Comparison of ENCODE assay signal across 10 mouse cellular contexts in the genomic region with DNA sequence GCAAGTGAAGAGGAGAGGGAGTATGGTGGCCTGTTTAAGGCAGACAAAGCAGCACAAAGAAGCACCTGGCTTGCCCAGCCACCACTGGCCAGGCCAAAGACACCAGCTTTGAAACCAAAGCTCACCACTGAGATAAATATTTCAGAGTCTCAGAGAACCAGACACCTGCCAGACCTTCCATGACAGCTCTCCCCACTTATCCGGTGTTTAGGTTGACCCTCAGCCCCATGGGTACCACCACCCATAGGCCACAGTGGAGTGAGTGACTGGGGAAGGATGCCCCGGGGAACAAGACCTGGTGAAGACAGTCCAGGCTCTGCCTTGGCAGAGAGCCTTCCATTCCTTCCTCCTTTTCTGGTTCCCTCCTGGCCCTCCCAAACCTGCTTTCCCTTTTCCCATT. TPM values are rescaled to one million over a fixed set of nuclear protein-coding genes. Genes with fewer than 3 reads are reported as not detected.
DNase-seq lines count a peak whose midpoint lies in the region; ATAC-seq and TF ChIP-seq lines count a peak whose summit lies in the region.
"Had no signal": no experiment of that assay in that cellular context is flagged by ENCODE, and none has a peak within 500 bp of the region (broad histone marks: within the 10 kb centered on the region; RNA-seq: fewer than 3 reads in every experiment).

No protein-coding gene starts in this region.

- intact Hi-C loops in left cerebral cortex, adult 2 months (cut with DNase I), result no loop called here
- intact Hi-C loops in left cerebral cortex, postnatal 36 days (cut with DNase I), result no loop called here

- H3K9ac ChIP-seq in embryonic facial prominence, embryonic 14.5 days (ENCODE audit: low read depth, low read length), result no peak overlapping the region
- no peak overlapping the region; the same call in 1 of the 2 replicates for H3K9ac ChIP-seq in liver, embryonic 16.5 days (ENCODE audit: low read depth, low read length)

- WGBS in embryonic facial prominence, embryonic 14.5 days, result 62% methylated on average over 2 of the region's 2 CpGs
- WGBS in liver, embryonic 16.5 days (ENCODE audit: insufficient replicate concordance), result 67% methylated on average over 2 of the region's 2 CpGs

- H3K4me2 ChIP-seq in embryonic facial prominence, embryonic 14.5 days (ENCODE audit: low read depth, low read length), result peak overlapping the region; percentile 77
- H3K4me2 ChIP-seq in liver, embryonic 16.5 days (ENCODE audit: low read depth, low read length), result peak overlapping the region; percentile 92

- H3K4me1 ChIP-seq in embryonic facial prominence, embryonic 14.5 days (ENCODE audit: control insufficient read depth, insufficient read depth, low read length), result peaks cover 5% of the 10 kb centered on the region
- peaks cover 52% of the 10 kb centered on the region for H3K4me1 ChIP-seq in liver, embryonic 16.5 days (ENCODE audit: control insufficient read depth, low read depth, low read length)

- H3K27me3 ChIP-seq in embryonic facial prominence, embryonic 14.5 days (replicated peaks; ENCODE audit: control insufficient read depth, insufficient read depth, low read length), result no peaks in the 10 kb centered on the region
- H3K27me3 ChIP-seq in liver, embryonic 16.5 days (ENCODE audit: control insufficient read depth, insufficient read depth, low read depth, low read length), result no peaks in the 10 kb centered on the region

- H3K27ac ChIP-seq in left cerebral cortex, adult 2 months, result peak overlapping the region; percentile 7; the same call in 1 of the 2 replicates
- no peak overlapping the region for H3K27ac ChIP-seq in embryonic facial prominence, embryonic 14.5 days (replicated peaks; ENCODE audit: low read depth, low read length)
- peak overlapping the region; percentile 21; the same call in 1 of the 2 replicates for H3K27ac ChIP-seq in liver, embryonic 16.5 days (ENCODE audit: low read length)

- no peak for ATAC-seq in embryonic facial prominence, embryonic 14.5 days (ENCODE audit: low read depth)
- no peak for ATAC-seq in liver, embryonic 16.5 days (ENCODE audit: low read depth)

- H3K9me3 ChIP-seq in embryonic facial prominence, embryonic 14.5 days (ENCODE audit: control insufficient read depth, low read length), result no peaks in the 10 kb centered on the region
- H3K9me3 ChIP-seq in liver, embryonic 16.5 days (replicated peaks; ENCODE audit: control insufficient read depth, low read length), result no peaks in the 10 kb centered on the region

- no peak for TF ChIP-seq CTCF in left cerebral cortex, adult 2 months (IDR thresholded peaks at IDR 0.05)

- DNase-seq in cerebellum, adult 9-10 months, result peak; percentile 32
- DNase-seq in cerebellum, adult 11 months, result no peak
- DNase-seq in left cerebral cortex, adult 2 months (ENCODE audit: extremely low spot score in 1 of 2, low spot score in 2 of 2), result no peak
- DNase-seq in left cerebral cortex, postnatal 36 days (ENCODE audit: low spot score in 2 of 2), result no peak
- DNase-seq in embryonic facial prominence, embryonic 14.5 days (ENCODE audit: low spot score), result no peak
- no peak for DNase-seq in spleen, adult 12 weeks (ENCODE audit: low spot score)
- DNase-seq in frontal cortex, adult 2 months (ENCODE audit: extremely low spot score in 1 of 2, low spot score in 1 of 2), result no peak
- DNase-seq: thymus, adult 2 months had no signal

- H3K36me3 ChIP-seq in embryonic facial prominence, embryonic 14.5 days (ENCODE audit: control insufficient read depth, insufficient read depth, low read length), result no peaks in the 10 kb centered on the region
- no peaks in the 10 kb centered on the region; the same call in 1 of the 2 replicates for H3K36me3 ChIP-seq in liver, embryonic 16.5 days (ENCODE audit: control insufficient read depth, insufficient read depth)

- H3K4me3 ChIP-seq in left cerebral cortex, adult 2 months, result peak overlapping the region; percentile 22; the same call in 1 of the 2 replicates
- peak overlapping the region; percentile 74 for H3K4me3 ChIP-seq in embryonic facial prominence, embryonic 14.5 days (ENCODE audit: low read depth, low read length)
- H3K4me3 ChIP-seq in liver, embryonic 16.5 days (ENCODE audit: low read depth, low read length), result peak overlapping the region; percentile 86

RNA-seq across cellular contexts. Expression of a gene that starts 2.6 kb away (rescaled TPM):
- 10 to 100 TPM; 19.4 to 22.0 TPM for total RNA-seq in left cerebral cortex, adult 2 months (2021)
- 10 to 100 TPM; 21.5 to 26.4 TPM for total RNA-seq in left cerebral cortex, postnatal 36 days (2021)
- polyA plus RNA-seq in embryonic facial prominence, embryonic 14.5 days (2014; fragmentation: Nextera tagmentation; extraction: Ambion mirVana), result 35.4 and 35.6 TPM in 2 replicates
- 16.5 and 18.8 TPM in 2 replicates for polyA plus RNA-seq in liver, embryonic 16.5 days (2015; fragmentation: Nextera tagmentation; extraction: Ambion mirVana)
- 25.7 and 33.6 TPM in 2 replicates for polyA plus RNA-seq in frontal cortex, adult 2 months (2012; rRNA removed)

RNA-seq across cellular contexts. Expression of a gene that starts 18.1 kb away (rescaled TPM):
- 100 to 1,000 TPM; 155 to 164 TPM for total RNA-seq in left cerebral cortex, adult 2 months (2021)
- total RNA-seq in left cerebral cortex, postnatal 36 days (2021), result 100 to 1,000 TPM; 151 to 166 TPM
- 119 and 133 TPM in 2 replicates for polyA plus RNA-seq in embryonic facial prominence, embryonic 14.5 days (2014; fragmentation: Nextera tagmentation; extraction: Ambion mirVana)
- 34.0 and 37.5 TPM in 2 replicates for polyA plus RNA-seq in liver, embryonic 16.5 days (2015; fragmentation: Nextera tagmentation; extraction: Ambion mirVana)
- 110 and 135 TPM in 2 replicates for polyA plus RNA-seq in frontal cortex, adult 2 months (2012; rRNA removed)

RNA-seq across cellular contexts. Expression of a gene that starts 18.3 kb away (rescaled TPM):
- 100 to 1,000 TPM; 140 to 143 TPM for total RNA-seq in left cerebral cortex, adult 2 months (2021)
- total RNA-seq in left cerebral cortex, postnatal 36 days (2021), result 100 to 1,000 TPM; 139 to 143 TPM
- polyA plus RNA-seq in embryonic facial prominence, embryonic 14.5 days (2014; fragmentation: Nextera tagmentation; extraction: Ambion mirVana), result 214 and 224 TPM in 2 replicates
- 95.6 and 97.5 TPM in 2 replicates for polyA plus RNA-seq in liver, embryonic 16.5 days (2015; fragmentation: Nextera tagmentation; extraction: Ambion mirVana)
- polyA plus RNA-seq in frontal cortex, adult 2 months (2012; rRNA removed), result 182 and 184 TPM in 2 replicates

RNA-seq across cellular contexts. Expression of a gene that starts 24.5 kb away (rescaled TPM):
- total RNA-seq in left cerebral cortex, adult 2 months (2021), result not detected
- total RNA-seq in left cerebral cortex, postnatal 36 days (2021), result not detected
- 0.20 and 0.21 TPM in 2 replicates for polyA plus RNA-seq in embryonic facial prominence, embryonic 14.5 days (2014; fragmentation: Nextera tagmentation; extraction: Ambion mirVana)
- 0.36 and 0.39 TPM in 2 replicates for polyA plus RNA-seq in liver, embryonic 16.5 days (2015; fragmentation: Nextera tagmentation; extraction: Ambion mirVana)
- 0.14 TPM in 1 of 2 replicates, not detected in the other for polyA plus RNA-seq in frontal cortex, adult 2 months (2012; rRNA removed)
- total RNA-seq: left cerebral cortex, postnatal 25 days had no signal

RNA-seq across cellular contexts. Expression of a gene that starts 59.1 kb away (rescaled TPM):
- 1 to 10 TPM in 1 of 2 experiments, under 1 TPM in 1; 0.54 to 1.9 TPM for total RNA-seq in left cerebral cortex, adult 2 months (2021)
- 1 to 10 TPM; 1.3 TPM for total RNA-seq in left cerebral cortex, postnatal 36 days (2021)
- polyA plus RNA-seq in embryonic facial prominence, embryonic 14.5 days (2014; fragmentation: Nextera tagmentation; extraction: Ambion mirVana), result 0.43 and 0.95 TPM in 2 replicates
- polyA plus RNA-seq in liver, embryonic 16.5 days (2015; fragmentation: Nextera tagmentation; extraction: Ambion mirVana), result 0.05 and 0.08 TPM in 2 replicates
- 5.3 and 6.0 TPM in 2 replicates for polyA plus RNA-seq in frontal cortex, adult 2 months (2012; rRNA removed)

Comparison
In these comparisons a context has a peak if more than half of its experiments do, and no peak if none do; other contexts are left out.
1. H3K4me3 ChIP-seq: peak in every context shown above with its lines; median percentile 86 in liver, embryonic 16.5 days; 74 in embryonic facial prominence, embryonic 14.5 days; 22 in left cerebral cortex, adult 2 months.